Mouse (Mus musculus): ENCODE measurements around the gene Rexo5.

DNA sequence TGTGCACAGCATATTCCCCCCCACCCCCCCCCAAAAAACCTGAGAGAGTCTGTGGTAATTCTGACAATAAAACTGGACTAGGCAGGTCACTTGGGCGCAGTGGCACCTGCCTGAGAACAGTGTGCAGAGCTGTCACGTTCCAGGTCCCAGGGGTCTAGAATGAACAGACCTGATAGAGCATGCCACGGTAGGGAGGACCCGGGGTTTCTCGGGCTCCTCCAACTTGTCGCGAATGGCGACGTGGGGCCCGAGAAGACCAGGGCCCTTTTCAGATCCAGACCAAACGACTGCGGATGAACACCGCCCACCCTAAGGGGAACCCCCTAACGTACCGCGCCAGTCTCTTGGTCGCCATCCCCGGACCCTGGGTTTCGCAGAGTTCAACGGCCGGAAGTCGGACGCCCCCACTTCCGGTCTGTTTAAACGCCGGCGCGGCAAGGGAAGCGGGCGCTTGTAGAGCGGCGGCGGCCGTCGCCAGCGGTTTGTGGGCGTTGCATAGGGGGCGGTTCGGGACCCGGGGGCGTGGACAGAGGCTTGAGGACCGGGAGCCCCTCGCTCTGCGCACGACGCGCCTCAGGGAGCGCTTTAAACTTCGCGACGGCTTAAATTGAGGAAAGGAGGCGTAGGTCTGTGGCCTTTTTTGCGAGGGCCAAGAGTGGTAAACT, at the start of gene Rexo5, which contains the start of gene Eri2:
- TF ChIP-seq POLR2A (IDR thresholded peaks at IDR 0.05; ENCODE audit: control insufficient read depth, extremely low read depth, insufficient read depth, low read length, poor library complexity) (peak; percentile 46), CTCF (IDR thresholded peaks at IDR 0.05; ENCODE audit: borderline replicate concordance, control insufficient read depth, extremely low read depth, insufficient read depth, low read length, poor library complexity) (no peak)
